In genomic region chr19:20139506-20139905, GRCm38 (mm10) we compare ENCODE assay signal across 34 mouse cellular contexts.
"Had no signal": no experiment of that assay in that cellular context is flagged by ENCODE, and none has a peak within 500 bp of the region (broad histone marks: within the 10 kb centered on the region; RNA-seq: fewer than 3 reads in every experiment).

No protein-coding gene starts in this region.

- H3K9me3 ChIP-seq: heart, embryonic 10.5 days; heart, embryonic 15.5 days; hindbrain, embryonic 12.5 days; hindbrain, embryonic 15.5 days; intestine, embryonic 15.5 days had no signal

- H3K4me2 ChIP-seq: heart, embryonic 11.5 days; heart, embryonic 12.5 days; heart, embryonic 13.5 days; heart, embryonic 15.5 days; hindbrain, embryonic 12.5 days; hindbrain, embryonic 13.5 days; hindbrain, embryonic 14.5 days; hindbrain, embryonic 15.5 days; intestine, embryonic 15.5 days; kidney, embryonic 15.5 days had no signal

- ATAC-seq: hindbrain, embryonic 16.5 days; hindbrain, postnatal 0 days; inflammation-experienced regulatory T-cells, adult 6 months; intestine, embryonic 15.5 days; intestine, embryonic 16.5 days; intestine, postnatal 0 days had no signal

- DNase-seq: heart, postnatal 10 days; heart, postnatal 14 days; heart, postnatal 36 days; heart, postnatal 4 days; kidney, adult 11 months; kidney, adult 18-20 months; kidney, adult 8-10 months; kidney, adult 9 months; kidney, postnatal 10 days; kidney, postnatal 14 days; kidney, postnatal 25 days; kidney, postnatal 36 days; kidney, postnatal 4 days; layer of hippocampus, adult 9-11 months; layer of hippocampus, postnatal 36 days had no signal

- H3K4me3 ChIP-seq: heart, embryonic 10.5 days; heart, embryonic 12.5 days; heart, embryonic 13.5 days; heart, embryonic 15.5 days; hindbrain, embryonic 12.5 days; hindbrain, embryonic 13.5 days; hindbrain, embryonic 15.5 days; intestine, embryonic 15.5 days; kidney, embryonic 15.5 days; layer of hippocampus, adult 2 months; left cerebral cortex, adult 2 months had no signal

- H3K4me1 ChIP-seq: heart, embryonic 10.5 days; heart, embryonic 12.5 days; heart, embryonic 13.5 days; heart, embryonic 15.5 days; hindbrain, embryonic 12.5 days; hindbrain, embryonic 13.5 days; hindbrain, embryonic 15.5 days; intestine, embryonic 15.5 days; kidney, embryonic 15.5 days had no signal

- H3K36me3 ChIP-seq: heart, embryonic 10.5 days; heart, embryonic 12.5 days; heart, embryonic 13.5 days; heart, embryonic 15.5 days; hindbrain, embryonic 12.5 days; hindbrain, embryonic 13.5 days; hindbrain, embryonic 15.5 days; intestine, embryonic 15.5 days; kidney, embryonic 15.5 days had no signal

- H3K27me3 ChIP-seq: heart, embryonic 12.5 days; heart, embryonic 13.5 days; heart, embryonic 15.5 days; hindbrain, embryonic 12.5 days; hindbrain, embryonic 13.5 days; hindbrain, embryonic 15.5 days; intestine, embryonic 15.5 days; kidney, embryonic 15.5 days had no signal

- H3K9ac ChIP-seq: heart, embryonic 12.5 days; heart, embryonic 13.5 days; heart, embryonic 15.5 days; hindbrain, embryonic 12.5 days; hindbrain, embryonic 13.5 days; hindbrain, embryonic 14.5 days; hindbrain, embryonic 15.5 days; intestine, embryonic 15.5 days; kidney, embryonic 15.5 days had no signal

- H3K27ac ChIP-seq: heart, embryonic 10.5 days; heart, embryonic 13.5 days; heart, embryonic 15.5 days; hindbrain, embryonic 12.5 days; hindbrain, embryonic 13.5 days; hindbrain, embryonic 14.5 days; hindbrain, embryonic 15.5 days; hindbrain, postnatal 0 days; intestine, embryonic 15.5 days; kidney, embryonic 15.5 days; kidney, postnatal 0 days; layer of hippocampus, adult 2 months; left cerebral cortex, adult 2 months had no signal
